Mouse (Mus musculus): ENCODE data around the gene Lmna.

Lmna gene

DNA sequence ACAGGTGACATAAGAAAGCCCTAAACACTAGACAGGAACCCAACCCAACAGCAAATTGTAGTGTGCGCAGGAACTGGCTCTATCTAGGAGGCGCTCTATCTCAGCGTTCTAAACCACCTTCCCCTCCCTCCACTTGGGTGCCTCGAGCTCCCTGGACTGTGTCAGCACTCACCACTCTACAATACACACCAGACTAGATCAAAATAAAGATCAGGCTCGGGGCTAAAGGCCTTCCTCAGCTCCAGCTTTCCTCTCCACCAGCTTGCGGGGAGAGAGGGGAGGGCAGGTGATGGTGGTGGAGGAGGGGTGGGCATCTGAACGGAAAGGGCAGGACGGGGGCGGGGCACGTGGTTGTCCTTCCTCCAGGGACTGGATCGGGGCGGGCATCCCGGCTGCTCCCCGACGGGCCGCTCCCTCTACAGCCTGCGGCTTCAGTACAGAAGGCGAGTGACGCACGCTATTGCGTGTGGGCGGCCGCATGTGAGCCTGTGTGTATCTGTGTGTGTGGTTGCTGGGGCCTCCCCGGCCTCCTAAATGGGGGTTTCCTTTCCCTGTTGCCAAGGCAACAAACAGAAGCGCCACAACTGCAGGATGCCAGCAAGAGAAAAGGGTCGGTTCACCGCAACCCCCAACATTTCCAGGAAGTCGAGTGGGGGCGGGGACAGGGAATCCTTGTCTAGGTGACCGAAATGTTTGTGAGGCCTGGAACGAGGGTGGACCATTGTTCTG is at the start of gene Lmna:
TSS of gene Lmna (minus strand) at position 265 of the 729 bp plus-strand sequence.
- DNase-seq (ENCODE audit: low read depth), result peak; percentile 93

DNA sequence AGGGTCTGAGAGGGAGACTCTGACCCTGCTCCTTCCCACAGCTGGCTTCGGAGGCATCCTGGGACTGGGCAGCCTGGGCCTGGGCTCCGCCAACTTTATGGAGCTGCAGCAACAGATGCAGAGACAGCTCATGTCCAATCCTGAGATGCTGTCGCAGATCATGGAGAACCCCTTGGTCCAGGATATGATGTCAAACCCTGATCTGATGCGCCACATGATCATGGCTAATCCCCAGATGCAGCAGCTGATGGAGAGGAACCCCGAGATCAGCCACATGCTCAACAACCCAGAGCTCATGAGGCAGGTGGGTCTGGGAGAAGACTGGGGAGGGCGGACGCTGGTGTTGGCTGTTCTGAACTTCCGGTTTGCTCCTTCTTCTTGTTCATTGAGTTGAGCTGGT is 46.9 kb upstream of the Lmna start:
- no peak for DNase-seq (ENCODE audit: low read depth)

DNA sequence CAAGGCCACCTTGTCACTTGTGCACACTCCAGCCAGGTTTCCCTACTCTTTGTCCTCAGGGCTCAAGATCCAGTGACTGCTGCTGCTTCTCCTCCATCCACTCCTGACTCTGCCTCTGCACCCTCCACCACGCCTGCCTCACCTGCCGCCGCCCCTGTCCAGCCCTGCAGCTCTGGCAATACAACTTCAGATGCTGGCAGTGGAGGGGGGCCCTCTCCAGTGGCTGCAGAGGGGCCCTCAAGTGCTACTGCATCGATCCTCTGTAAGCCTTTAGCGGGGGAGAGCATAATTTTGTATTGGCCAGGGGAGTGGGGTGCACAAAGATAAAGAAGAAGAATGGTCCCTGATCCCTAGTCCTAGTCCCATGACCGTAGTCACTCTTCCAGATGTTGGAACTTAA is 46.0 kb upstream of the Lmna start:
- DNase-seq (ENCODE audit: low read depth), result no peak

DNA sequence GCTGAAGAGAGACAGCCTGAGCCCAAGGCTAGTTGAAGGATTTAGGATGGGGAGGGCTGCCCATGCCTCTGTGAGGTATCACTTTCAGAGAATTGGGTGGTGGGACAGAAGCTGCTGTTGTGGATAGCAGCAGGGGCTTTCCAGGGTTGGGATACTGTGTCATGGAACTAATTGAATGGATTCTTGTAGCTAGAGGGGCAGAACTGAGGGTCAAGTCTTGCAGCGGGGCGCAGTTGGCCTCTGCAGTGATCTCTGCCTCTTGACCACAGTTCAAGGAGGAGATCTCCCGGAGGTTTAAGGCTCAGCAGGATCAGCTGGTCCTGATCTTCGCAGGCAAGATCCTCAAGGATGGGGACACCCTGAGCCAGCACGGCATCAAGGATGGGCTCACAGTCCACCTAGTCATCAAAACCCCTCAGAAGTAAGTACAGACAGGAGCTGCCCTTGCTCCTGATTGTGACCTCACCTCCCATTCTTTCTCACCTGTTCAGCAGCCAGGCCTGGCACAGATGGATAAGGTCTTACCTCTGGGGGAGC is 45.4 kb upstream of the Lmna start:
- no peak for DNase-seq (ENCODE audit: low read depth)

DNA sequence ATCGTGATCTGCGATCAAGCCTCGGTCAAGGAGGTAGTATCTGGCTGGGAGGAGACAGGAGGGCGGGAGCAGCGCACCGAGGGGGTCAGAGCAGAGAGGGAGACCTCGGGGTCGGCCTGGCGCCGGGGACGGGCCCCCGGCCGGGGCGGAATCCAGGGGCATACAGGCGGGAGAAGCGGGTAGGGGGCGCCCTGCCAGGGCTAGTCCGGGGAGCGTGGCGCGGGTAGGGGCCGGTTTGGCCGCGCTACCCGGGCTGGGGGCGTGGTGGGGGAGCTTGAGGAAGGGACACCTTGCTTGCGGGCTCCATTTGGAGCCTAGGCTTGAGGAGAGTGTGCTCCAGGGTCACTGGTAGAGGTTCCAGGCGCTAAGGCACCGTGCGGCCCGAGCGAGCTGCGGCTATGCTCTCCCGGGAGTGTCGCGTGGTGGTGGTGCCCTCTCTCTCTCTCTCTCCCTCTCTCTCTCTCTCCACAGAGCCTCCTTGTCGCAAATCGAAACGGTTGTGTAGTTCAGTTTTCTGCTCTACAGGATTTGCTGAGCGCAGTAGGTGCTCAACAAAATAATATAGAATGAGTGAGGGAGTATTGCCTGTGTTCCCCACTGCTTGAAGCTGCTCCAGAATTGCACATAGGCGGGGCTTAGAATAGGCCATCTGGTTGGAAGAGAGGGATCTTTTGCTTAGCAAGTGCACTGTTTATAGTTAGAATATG is 44.3 kb upstream of the Lmna start:
- DNase-seq (ENCODE audit: low read depth), result no peak

DNA sequence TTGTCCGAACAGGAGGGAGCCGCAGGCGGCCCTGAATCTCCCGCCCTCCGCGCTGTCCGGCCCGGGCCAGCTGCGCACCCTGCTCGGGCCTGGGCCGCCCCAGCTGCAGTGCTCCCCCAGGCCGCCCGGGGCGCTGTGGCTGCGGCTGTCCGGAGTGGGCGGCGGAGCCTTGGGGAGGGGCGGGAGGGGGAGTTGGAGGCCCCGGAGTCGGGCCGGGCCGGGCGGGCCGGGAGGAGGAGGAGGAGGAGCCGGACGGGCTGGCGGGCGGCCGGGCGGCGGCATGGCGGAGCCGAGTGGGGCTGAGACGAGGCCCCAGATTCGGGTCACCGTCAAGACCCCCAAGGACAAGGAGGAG is 43.7 kb upstream of the Lmna start, which contains the start of gene Ubqln4:
TSS of gene Ubqln4 (plus strand) at position 234 of the 355 bp plus-strand sequence.
- DNase-seq (ENCODE audit: low read depth), result no peak

DNA sequence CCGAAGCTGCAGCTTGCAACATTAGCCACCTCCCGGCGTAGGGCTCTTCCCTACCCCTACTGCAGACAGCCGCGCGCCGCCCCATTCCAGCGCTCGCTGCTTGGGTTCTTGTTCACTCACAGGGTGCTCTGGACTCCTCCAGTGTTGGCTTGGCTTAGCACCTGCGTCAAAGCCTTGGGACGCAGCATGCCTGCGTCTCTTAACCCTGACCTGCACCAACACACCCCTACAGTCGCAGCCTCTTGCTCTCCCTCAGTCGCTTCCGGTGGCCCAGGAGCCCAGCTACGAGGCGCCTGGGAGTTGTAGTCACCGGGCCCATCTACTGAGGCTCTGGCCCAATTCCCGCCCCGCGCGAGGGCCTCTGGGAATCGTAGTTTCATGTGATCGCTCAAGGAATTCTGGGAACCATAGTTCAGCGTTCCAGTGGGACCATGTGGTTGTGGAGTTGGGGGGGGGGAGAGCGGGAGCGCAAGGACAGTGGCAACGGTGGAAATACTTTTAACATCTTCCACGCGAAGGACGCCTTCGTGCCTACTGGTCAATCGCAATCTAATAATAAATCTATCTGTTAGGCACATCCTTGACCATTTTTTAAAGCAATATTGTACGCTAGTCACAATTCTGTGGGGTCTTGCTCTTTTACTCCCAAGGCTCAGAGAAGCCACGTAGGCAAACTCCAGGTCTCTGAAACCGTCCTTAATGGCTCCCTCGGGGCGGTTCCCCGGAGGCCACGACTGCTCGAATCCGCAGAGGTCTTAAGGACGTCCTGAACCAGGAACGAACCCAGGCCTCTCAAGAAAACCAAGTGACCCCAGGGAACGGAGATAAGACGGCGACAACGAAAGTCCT is 43.1 kb upstream of the Lmna start, which contains the start of gene Lamtor2:
TSS of gene Lamtor2 (minus strand) at position 399 of the 849 bp plus-strand sequence.
- DNase-seq (ENCODE audit: low read depth), result peak; percentile 96

DNA sequence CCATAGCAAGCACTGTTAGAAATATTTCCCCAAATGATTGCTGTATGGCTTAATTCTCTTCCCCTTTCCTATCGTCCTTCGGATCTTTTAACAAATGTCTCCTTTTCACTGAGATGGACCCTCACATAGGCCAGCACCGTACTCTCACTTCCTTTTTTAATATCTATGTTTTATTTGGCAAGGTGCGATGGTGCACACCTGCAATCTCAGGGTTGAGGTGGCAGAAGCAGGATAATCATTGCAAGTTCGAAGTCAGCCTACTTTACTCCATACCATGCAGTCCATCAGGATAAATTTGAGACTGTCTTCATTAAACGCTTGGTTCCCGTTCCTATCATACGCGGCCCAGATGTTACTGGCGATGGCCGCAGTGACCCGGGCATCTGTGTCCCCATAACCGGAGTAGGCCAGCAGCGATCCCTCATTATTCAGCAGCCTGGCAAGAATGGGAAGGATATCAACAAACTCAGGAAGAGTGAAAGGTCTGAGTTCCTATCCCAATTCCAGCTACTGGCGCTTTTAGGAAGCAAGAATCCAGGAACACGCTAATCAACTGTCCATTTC is 42.4 kb upstream of the Lmna start:
- no peak for DNase-seq (ENCODE audit: low read depth)

DNA sequence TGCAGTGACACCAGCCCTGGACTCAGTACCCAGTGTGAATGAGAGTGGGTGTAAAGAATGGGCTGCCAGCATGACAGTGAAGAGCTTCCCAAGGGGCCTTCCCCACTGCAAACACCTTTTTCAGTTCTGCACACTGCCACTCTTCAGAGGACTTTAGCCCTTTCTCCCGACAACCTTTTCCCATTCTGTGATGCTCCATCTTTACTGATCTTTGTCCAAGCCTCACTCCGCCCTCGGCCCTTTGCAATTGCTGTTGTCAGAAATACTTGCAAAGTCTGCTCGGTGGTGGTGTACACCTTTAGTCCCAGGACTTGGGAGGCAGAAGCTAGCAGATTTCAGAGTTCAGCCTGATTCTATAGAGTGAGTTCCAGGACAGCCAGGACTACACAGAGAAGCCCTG is 41.8 kb upstream of the Lmna start:
- DNase-seq (ENCODE audit: low read depth), result no peak

DNA sequence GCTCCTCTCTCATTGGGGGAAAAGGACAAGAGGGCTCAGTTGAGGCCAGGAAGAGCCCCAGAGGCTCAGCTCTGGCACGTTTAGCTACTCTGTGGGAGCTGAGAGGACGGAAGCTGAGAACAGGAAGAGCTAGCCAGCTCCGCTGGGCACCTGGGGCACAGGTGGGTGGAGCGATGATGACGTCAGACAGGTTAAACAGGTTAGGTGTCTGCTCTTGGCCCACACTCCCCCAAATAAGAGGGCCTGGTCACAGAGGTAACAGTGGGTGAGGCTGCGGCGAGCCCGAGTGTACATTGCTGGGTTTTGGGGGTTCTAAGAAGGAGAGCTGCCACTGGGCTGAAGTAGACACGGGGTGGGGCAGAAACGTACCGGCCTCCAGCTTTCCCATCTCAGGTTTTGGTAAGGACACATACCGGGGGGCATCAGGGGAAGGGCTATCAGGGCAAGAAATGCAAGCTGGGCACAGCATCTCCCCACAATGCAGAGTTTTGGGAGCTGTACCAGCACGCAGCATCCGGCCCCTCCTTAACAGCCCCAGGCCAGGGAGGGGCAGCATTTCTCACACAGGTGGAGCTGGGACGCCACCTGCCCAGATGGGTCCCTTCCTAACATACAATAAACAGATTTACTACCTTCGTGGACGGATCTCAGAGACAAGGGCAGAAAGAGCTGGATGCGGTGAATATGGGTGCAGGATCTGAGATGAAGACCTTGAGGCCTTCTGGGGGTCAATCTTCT is 38.6 kb upstream of the Lmna start, which contains the start of gene Rab25:
TSS of gene Rab25 (minus strand) at position 121 of the 738 bp plus-strand sequence.
- no peak for DNase-seq (ENCODE audit: low read depth)

DNA sequence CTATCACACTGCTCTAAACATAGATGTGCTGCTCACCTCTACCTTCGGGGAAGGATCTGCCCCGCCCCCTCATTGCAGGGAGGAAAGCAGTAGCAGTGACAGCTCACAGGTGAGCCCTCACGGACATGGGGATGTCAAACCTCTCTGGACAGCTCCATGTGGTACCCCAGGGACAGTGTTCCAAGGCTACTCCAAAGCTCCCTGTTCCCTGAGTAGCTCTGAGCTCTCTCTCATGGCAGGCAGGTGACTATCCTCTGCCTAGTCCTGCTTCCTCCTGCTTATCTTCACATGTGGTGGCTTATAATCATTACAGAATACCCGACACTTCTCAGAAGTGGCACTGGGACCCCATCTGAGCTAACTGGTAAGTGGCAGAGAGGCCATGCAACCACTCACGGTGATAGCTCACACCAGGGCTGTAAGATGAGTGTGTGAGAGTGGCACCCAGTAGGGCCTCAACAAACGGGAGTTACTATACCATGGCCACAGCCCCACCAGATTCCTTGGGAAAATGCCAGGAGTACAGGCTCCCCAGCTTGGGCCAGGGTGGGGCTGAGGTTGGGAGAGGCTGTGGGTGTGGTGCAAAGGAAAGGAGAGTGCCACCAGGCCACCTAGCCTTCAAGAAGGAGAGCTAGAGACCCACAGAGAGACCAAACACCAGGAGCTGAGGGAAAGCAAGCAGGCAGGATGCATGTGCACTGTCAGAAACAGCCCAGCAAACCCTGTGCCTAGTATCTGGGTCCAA is 37.1 kb upstream of the Lmna start:
- DNase-seq (ENCODE audit: low read depth), result no peak

DNA sequence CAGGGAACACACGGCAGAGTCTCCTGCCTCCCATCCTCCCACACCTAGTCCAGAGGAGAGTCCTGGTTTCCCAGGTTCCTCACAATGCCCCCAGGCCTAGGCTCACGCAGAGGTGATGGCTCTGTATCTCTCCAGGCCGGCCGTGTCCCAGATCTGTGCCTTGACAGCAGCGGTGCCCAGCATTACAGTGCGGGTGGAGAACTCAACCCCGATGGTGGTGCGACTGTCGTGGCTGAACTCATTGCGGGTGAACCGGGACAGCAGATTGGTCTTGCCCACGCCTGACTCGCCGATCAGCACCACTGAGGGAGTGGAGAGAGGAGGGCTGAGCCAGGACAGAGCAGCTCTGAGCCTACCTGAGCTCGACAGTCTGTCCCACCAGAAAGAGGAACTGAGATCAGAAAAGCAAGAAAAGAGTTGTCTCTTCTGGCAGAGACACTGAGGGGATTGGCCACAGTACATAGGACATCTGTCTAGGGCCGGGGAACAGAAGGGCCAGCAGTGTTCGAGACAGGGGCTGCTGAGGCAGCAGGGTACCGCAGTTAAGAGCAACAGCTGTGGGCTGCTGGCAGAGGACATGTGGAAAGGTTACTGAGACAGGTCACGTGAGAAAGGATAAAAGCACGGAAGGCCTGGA is 35.3 kb upstream of the Lmna start:
- DNase-seq (ENCODE audit: low read depth), result no peak

DNA sequence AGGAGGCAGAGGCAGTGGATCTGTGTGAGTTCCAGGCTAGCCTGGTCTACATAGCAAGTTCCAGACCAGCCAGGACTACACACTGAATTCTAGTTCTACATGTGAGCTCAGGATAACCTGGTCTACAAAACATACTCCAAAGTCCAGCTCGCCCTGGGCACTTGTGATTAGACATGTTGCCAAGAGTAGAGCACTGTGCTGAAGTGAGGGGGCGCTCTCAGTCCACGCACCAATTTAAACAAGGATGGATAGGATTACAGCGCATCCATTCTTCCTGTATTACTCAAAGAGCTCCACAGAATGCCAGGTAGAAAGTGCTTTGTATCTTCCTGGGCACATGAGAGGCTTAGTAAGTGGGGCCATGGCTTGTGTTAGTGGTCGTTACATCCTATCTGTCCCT is 34.8 kb upstream of the Lmna start:
- no peak for DNase-seq (ENCODE audit: low read depth)

DNA sequence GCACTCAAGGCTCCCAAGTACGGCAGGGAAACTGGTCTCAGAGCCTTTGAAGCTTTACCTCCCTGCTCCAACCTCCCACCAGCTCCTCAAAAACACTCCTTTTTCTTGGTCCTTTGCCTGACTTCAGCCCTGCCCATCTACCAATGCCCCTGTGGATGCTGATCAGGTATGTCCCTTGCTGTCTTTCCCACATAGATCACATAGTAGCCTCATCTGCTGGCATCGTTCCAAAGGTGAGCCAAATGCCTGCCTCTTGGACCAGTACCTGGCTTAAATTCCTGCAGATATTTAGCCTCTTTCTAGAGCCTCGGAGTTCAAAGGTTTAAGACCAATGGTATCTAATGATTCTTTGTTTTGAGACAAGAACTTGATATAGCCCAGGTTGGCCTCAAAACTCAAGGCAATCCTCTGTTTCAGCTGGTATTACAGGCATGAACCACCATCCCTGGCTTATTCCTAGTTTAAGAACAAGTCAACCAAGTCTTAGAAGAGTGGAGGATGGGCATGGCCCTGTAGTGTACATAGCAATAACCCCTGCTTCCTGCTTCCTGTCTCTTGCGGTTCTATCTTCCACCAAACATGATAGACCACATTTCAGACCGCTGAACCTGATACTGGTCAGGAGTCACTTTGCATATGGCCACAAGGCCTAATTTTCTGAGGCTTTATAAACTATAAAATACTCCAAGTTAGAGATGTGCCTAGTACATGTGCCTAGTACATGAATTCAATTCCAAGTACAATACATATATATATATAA is 34.1 kb upstream of the Lmna start:
- no peak for DNase-seq (ENCODE audit: low read depth)

DNA sequence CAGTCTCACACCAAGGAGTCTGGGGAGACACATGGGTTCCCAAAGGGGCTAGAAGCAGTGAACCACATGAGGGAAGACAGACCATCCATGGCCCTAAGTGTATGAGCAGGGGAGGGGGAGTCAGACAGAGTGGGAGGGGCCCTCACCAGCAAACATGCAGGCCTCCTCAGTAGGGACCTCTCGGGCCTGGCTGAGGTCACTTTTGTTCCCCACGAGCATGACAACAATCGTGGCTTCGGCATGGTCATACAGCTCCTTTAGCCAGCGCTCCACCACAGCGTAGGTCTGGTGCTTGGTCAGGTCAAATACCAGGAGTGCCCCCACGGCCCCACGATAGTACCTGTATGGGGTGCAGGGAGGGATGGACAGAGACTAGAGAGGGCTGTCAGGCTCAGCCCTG is 33.4 kb upstream of the Lmna start:
- no peak for DNase-seq (ENCODE audit: low read depth)

DNA sequence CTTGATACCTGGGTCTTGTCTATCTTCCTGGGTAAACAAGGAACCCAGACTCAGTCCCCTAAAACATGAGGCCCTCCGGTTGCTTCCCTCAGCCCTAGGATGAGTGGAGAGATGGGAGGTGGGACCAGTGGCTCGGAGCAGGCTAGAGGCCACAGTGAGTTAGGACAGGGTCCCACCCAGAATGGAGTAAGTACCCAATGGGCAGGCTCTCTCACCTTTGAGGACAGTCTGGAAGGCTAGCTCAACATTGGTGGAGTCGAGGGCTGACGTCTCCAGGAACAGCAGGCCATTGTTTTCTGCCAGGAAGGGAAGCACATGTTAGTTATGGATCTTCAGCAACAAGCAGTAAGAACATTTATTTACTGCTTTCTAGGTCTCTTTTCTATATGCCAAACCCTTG is 32.7 kb upstream of the Lmna start:
- DNase-seq (ENCODE audit: low read depth), result no peak

DNA sequence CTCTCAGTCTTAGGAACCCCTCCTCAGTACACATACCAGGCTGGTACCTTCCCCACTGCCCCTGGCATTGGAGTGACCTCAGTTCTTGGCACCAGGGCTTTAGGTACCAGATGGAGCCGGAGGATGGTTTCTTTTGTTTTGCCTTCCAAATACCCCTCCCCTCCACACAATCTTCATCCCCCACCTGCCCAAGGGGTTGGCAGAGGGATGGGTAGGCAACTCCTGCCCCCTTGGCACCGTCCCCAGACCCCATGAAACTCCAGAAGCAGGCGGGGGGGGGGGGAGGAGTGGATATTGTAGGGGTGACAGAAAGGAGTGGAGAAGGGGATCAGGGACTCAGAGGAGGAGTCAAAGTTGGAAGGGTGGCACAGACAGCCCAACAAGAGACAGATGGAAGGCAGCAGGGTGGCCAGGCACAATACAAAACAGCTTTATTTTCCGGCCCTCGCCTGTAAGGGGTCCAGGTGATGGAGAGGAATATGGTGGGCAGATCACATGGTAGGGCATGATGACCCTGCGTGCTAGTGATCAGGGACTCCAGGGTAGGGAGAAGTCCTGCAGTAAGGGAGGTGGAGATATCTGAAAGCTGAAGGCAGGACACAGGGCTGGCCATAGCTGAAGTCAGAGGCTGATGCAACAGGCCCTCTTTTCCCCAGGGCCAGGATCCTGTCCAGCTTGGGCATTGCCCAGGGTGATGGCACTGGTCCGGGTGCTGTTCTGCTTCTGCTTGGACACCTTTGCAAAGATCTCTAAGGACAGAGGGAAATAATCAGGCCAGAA is 32.1 kb upstream of the Lmna start:
- DNase-seq (ENCODE audit: low read depth), result no peak

DNA sequence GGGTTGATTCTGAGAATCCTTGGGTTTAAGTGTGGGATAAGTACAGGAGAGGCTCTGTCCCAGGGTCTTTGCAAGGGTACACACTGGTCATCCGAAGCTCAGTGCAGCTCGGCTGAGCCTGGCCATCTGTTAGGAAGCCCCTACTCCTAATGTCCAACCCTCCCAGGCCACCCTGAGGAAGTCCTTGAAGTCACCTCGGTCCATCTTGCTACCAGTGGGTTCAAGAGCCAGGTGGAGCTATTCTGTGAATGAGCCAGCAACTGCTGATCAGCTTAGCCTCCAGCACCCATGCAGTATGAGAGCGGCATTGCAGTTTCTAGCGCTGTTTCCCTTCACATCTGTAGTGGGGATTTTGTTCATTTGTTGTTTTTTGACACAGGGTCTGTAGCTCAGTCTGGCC is 30.3 kb upstream of the Lmna start:
- DNase-seq (ENCODE audit: low read depth), result no peak

DNA sequence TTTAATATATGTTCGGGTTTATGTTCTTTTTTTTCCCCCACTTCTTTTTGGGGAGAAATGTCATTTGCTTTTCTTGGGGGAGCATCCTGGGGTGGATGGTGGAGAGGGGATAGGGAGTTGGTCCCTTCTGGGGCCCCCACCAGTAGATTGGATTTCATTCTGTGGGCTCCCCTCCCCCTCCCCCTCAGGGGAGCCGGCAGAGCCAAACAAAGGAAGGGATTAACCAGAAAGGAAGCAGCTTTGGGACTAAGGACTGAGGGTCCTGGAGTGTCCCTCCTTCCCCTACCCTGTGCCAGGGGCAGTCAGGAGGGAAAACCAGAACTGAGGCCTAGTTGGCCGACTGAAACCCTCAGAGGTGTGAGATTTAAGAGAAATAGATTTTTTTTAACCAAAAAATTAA is 29.6 kb upstream of the Lmna start:
- no peak for DNase-seq (ENCODE audit: low read depth)
